Mouse (Mus musculus): ENCODE measurements at regions not wholly inside any gene's neighbourhood (a gene's known extent, or its start where the extent isn't known, plus 50 kb on each side); places are given as distances from the start of the nearest gene placed in this dataset.

- DNase-seq (ENCODE audit: low read depth, low spot score), result no peak
Measured at GRCm38 (mm10) chr12:39840615-39841014, 197.2 kb downstream of the Arl4a start.

GRCm38 (mm10) chr12:39840179-39840578, 197.6 kb downstream of the Arl4a start:
- no peak for DNase-seq (ENCODE audit: low read depth, low spot score)

- no peak for DNase-seq (ENCODE audit: low read depth, low spot score)
Measured at GRCm38 (mm10) chr12:39831079-39831478, 206.7 kb downstream of the Arl4a start.

- DNase-seq (ENCODE audit: low read depth, low spot score), result no peak
Measured at GRCm38 (mm10) chr12:39830530-39830929, 207.3 kb downstream of the Arl4a start.

GRCm38 (mm10) chr12:39822671-39823070, 215.2 kb downstream of the Arl4a start:
- no peak for DNase-seq (ENCODE audit: low read depth, low spot score)

GRCm38 (mm10) chr12:39801536-39801935, 236.3 kb downstream of the Arl4a start:
- no peak for DNase-seq (ENCODE audit: low read depth, low spot score)

GRCm38 (mm10) chr12:39797843-39798242, 240.0 kb downstream of the Arl4a start:
- no peak for DNase-seq (ENCODE audit: low read depth, low spot score)

GRCm38 (mm10) chr12:39796939-39797338, 240.9 kb downstream of the Arl4a start:
- no peak for DNase-seq (ENCODE audit: low read depth, low spot score)

- DNase-seq (ENCODE audit: low read depth, low spot score), result no peak
Measured at GRCm38 (mm10) chr12:39785026-39785425, 252.8 kb downstream of the Arl4a start.

- no peak for DNase-seq (ENCODE audit: low read depth, low spot score)
Measured at GRCm38 (mm10) chr12:39784532-39784931, 253.3 kb downstream of the Arl4a start.

GRCm38 (mm10) chr12:39776173-39776572, 261.7 kb downstream of the Arl4a start:
- no peak for DNase-seq (ENCODE audit: low read depth, low spot score)

- no peak for DNase-seq (ENCODE audit: low read depth, low spot score)
Measured at GRCm38 (mm10) chr12:39766988-39767387, 270.8 kb downstream of the Arl4a start.

- no peak for DNase-seq (ENCODE audit: low read depth, low spot score)
Measured at GRCm38 (mm10) chr12:39763529-39763928, 274.3 kb downstream of the Arl4a start.

GRCm38 (mm10) chr12:39761946-39762345, 275.9 kb downstream of the Arl4a start:
- DNase-seq (ENCODE audit: low read depth, low spot score), result no peak

GRCm38 (mm10) chr12:39761326-39761725, 276.5 kb downstream of the Arl4a start:
- no peak for DNase-seq (ENCODE audit: low read depth, low spot score)

GRCm38 (mm10) chr12:39757975-39758374, 279.9 kb downstream of the Arl4a start:
- no peak for DNase-seq (ENCODE audit: low read depth, low spot score)

- no peak for DNase-seq (ENCODE audit: low read depth, low spot score)
Measured at GRCm38 (mm10) chr12:39751850-39752249, 286.0 kb downstream of the Arl4a start.

GRCm38 (mm10) chr12:39742156-39743063, 295.4 kb downstream of the Arl4a start:
- no peak for DNase-seq (ENCODE audit: low read depth, low spot score)

- DNase-seq (ENCODE audit: low read depth, low spot score), result no peak
Measured at GRCm38 (mm10) chr12:39741051-39741847, 296.6 kb downstream of the Arl4a start.

- no peak for DNase-seq (ENCODE audit: low read depth, low spot score)
Measured at GRCm38 (mm10) chr12:39736966-39737365, 300.9 kb downstream of the Arl4a start.

GRCm38 (mm10) chr12:39736097-39736920, 301.5 kb downstream of the Arl4a start:
- DNase-seq (ENCODE audit: low read depth, low spot score), result no peak

GRCm38 (mm10) chr12:39734176-39734575, 303.6 kb downstream of the Arl4a start:
- no peak for DNase-seq (ENCODE audit: low read depth, low spot score)
